Mouse (Mus musculus): ENCODE measurements at regions not wholly inside any gene's neighbourhood (a gene's known extent, or its start where the extent isn't known, plus 50 kb on each side); places are given as distances from the start of the nearest gene placed in this dataset.

GRCm38 (mm10) chr15:67411657-67412056 is 910.9 kb upstream of the Lrrc6 start:
- in situ Hi-C loops (cut with MboI; ENCODE audit: low pct_ligation_motif_present, low pct_unique_long_range_greater_than_20kb, low sequenced_read_pairs) = no loop called here
- Histone ChIP-seq H3K9me3 (replicated peaks; ENCODE audit: low read length) (no peaks in the 10 kb centered on the region), H3K27ac (ENCODE audit: insufficient read depth, low read depth) (no peak overlapping the region), H3K27me3 (replicated peaks) (no peaks in the 10 kb centered on the region), H3K4me3 (replicated peaks in 1 of 3; ENCODE audit: low read depth in 2 of 3, low read length in 2 of 3, poor library complexity in 1 of 3) (no peak overlapping the region), H3K9ac (ENCODE audit: insufficient read depth, low read depth) (no peak overlapping the region), H3K4me2 (ENCODE audit: insufficient read depth, low read depth, poor library complexity, severe bottlenecking) (no peak overlapping the region), H3K4me1 (ENCODE audit: control insufficient read depth in 1 of 2, insufficient read depth in 2 of 2) (peaks cover 0 to 24% of the 10 kb centered on the region in 2 experiments; a peak in 2 of 4 replicates), H3K36me3 (replicated peaks in 1 of 2; ENCODE audit: control insufficient read depth in 1 of 2, insufficient read depth in 1 of 2, low read length in 1 of 2) (no peaks in the 10 kb centered on the region), H3K79me2 (replicated peaks; ENCODE audit: control insufficient read depth, extremely low read depth, insufficient read depth, poor library complexity, severe bottlenecking) (no peaks in the 10 kb centered on the region)
- TF ChIP-seq PAX5 (IDR thresholded peaks at IDR 0.05; ENCODE audit: low read length) (no peak), CHD2 (IDR thresholded peaks at IDR 0.05; ENCODE audit: low read length) (no peak), RCOR1 (conservative IDR thresholded peaks at IDR 0.05; ENCODE audit: low read depth, low read length) (no peak), GABPA (IDR thresholded peaks at IDR 0.05; ENCODE audit: insufficient replicate concordance, low read depth, low read length) (no peak), ZMIZ1 (IDR thresholded peaks at IDR 0.05; ENCODE audit: low read depth, low read length) (no peak), USF1 (IDR thresholded peaks at IDR 0.05; ENCODE audit: low read depth, low read length) (no peak), NELFE (IDR thresholded peaks at IDR 0.05; ENCODE audit: low read depth, low read length) (no peak), EP300 (IDR thresholded peaks at IDR 0.05; ENCODE audit: low read length) (no peak), MAFK (IDR thresholded peaks at IDR 0.05; ENCODE audit: insufficient replicate concordance, low read length) (no peak)
- dilution Hi-C loops (cut with MboI; ENCODE audit: extremely low pct_ligation_motif_present, extremely low pct_unique_long_range_greater_than_20kb, low sequenced_read_pairs) = no loop called here
- DNase-seq (ENCODE audit: extremely low read depth) = no peak

GRCm38 (mm10) chr15:67410012-67410411 is 909.3 kb upstream of the Lrrc6 start:
- Histone ChIP-seq H3K9me3 (replicated peaks; ENCODE audit: low read length) (no peaks in the 10 kb centered on the region), H3K79me2 (replicated peaks; ENCODE audit: control insufficient read depth, extremely low read depth, insufficient read depth, poor library complexity, severe bottlenecking) (no peaks in the 10 kb centered on the region), H3K36me3 (replicated peaks in 1 of 2; ENCODE audit: control insufficient read depth in 1 of 2, insufficient read depth in 1 of 2, low read length in 1 of 2) (no peaks in the 10 kb centered on the region), H3K9ac (ENCODE audit: insufficient read depth, low read depth) (no peak overlapping the region), H3K4me1 (ENCODE audit: control insufficient read depth in 1 of 2, insufficient read depth in 2 of 2) (peaks cover 0 to 24% of the 10 kb centered on the region in 2 experiments; a peak in 2 of 4 replicates), H3K27ac (ENCODE audit: insufficient read depth, low read depth) (no peak overlapping the region), H3K27me3 (replicated peaks) (no peaks in the 10 kb centered on the region), H3K4me3 (replicated peaks in 1 of 3; ENCODE audit: low read depth in 2 of 3, low read length in 2 of 3, poor library complexity in 1 of 3) (no peak overlapping the region), H3K4me2 (ENCODE audit: insufficient read depth, low read depth, poor library complexity, severe bottlenecking) (no peak overlapping the region)
- dilution Hi-C loops (cut with MboI; ENCODE audit: extremely low pct_ligation_motif_present, extremely low pct_unique_long_range_greater_than_20kb, low sequenced_read_pairs) = no loop called here
- in situ Hi-C loops (cut with MboI; ENCODE audit: low pct_ligation_motif_present, low pct_unique_long_range_greater_than_20kb, low sequenced_read_pairs) = no loop called here
- no peak for DNase-seq (ENCODE audit: extremely low read depth)
- TF ChIP-seq USF1 (IDR thresholded peaks at IDR 0.05; ENCODE audit: low read depth, low read length) = no peak
- TF ChIP-seq ELF1 (IDR thresholded peaks at IDR 0.05; ENCODE audit: low read depth, low read length) = no peak
- TF ChIP-seq POLR2AphosphoS2 (IDR thresholded peaks at IDR 0.05; ENCODE audit: low read depth, low read length) = no peak
- no peak for TF ChIP-seq UBTF (IDR thresholded peaks at IDR 0.05; ENCODE audit: low read depth, low read length)
- TF ChIP-seq JUN (IDR thresholded peaks at IDR 0.05; ENCODE audit: insufficient read depth, low read depth, low read length) = no peak
- TF ChIP-seq RCOR1 (conservative IDR thresholded peaks at IDR 0.05; ENCODE audit: low read depth, low read length) = no peak
- no peak for TF ChIP-seq HCFC1 (IDR thresholded peaks at IDR 0.05; ENCODE audit: low read depth, low read length)
- no peak for TF ChIP-seq PAX5 (IDR thresholded peaks at IDR 0.05; ENCODE audit: low read length)
- no peak for TF ChIP-seq SIN3A (IDR thresholded peaks at IDR 0.05; ENCODE audit: low read length)
- TF ChIP-seq MAZ (IDR thresholded peaks at IDR 0.05; ENCODE audit: low read depth, low read length) = no peak
- no peak for TF ChIP-seq POLR2A (IDR thresholded peaks at IDR 0.05; ENCODE audit: low read depth, low read length)
- TF ChIP-seq EP300 (IDR thresholded peaks at IDR 0.05; ENCODE audit: low read length) = no peak
- no peak for TF ChIP-seq CHD2 (IDR thresholded peaks at IDR 0.05; ENCODE audit: low read length)
- no peak for TF ChIP-seq MAX (IDR thresholded peaks at IDR 0.05; ENCODE audit: low read length)
- no peak for TF ChIP-seq E2F4 (IDR thresholded peaks at IDR 0.05; ENCODE audit: insufficient replicate concordance, low read depth, low read length)
- no peak for TF ChIP-seq KAT2A (IDR thresholded peaks at IDR 0.05; ENCODE audit: insufficient replicate concordance, low read length)
- TF ChIP-seq ZKSCAN1 (IDR thresholded peaks at IDR 0.05; ENCODE audit: borderline replicate concordance, low read depth, low read length) = no peak
- no peak for TF ChIP-seq ZMIZ1 (IDR thresholded peaks at IDR 0.05; ENCODE audit: low read depth, low read length)
- no peak for TF ChIP-seq ZC3H11A (IDR thresholded peaks at IDR 0.05; ENCODE audit: low read depth, low read length)
- no peak for TF ChIP-seq NRF1 (IDR thresholded peaks at IDR 0.05; ENCODE audit: low read depth, low read length)

Measured in CH12.LX (cell line).